Mouse (Mus musculus) limb, embryonic 11.5 days (tissue): Measurements from ENCODE around the gene Anapc11. TPM values are rescaled to one million over a fixed set of nuclear protein-coding genes. Genes with fewer than 3 reads are reported as not detected.

Source experiments
- ATAC-seq: fragments of 200-750 bp; cut with Nextera tagmentation; 2 replicates; pipeline ENCODE4 v1.8.0; 2017; ENCODE audit warnings: low read depth; ENCODE audit not compliant: insufficient number of reproducible peaks, low FRiP score, low TSS enrichment
- DNase-seq: peaks from one replicate; pipeline ENCODE4 v3.0.0-alpha.2; 2015; ENCODE audit warnings: low spot score
- H3K27ac ChIP-seq: fragments of 300-500 bp; sonication (generic); replicated peaks from 2 replicates; pipeline ENCODE4 v1.5.1; 2014; ENCODE audit warnings: low read depth, mild to moderate bottlenecking, low read length
- H3K27me3 ChIP-seq: fragments of 300-500 bp; sonication (generic); 2 replicates; pipeline ENCODE4 v1.6.1; 2014; ENCODE audit warnings: mild to moderate bottlenecking, low read length, mixed read lengths; ENCODE audit not compliant: control insufficient read depth, insufficient read depth
- H3K36me3 ChIP-seq: fragments of 300-500 bp; sonication (generic); 2 replicates; pipeline ENCODE4 v1.6.1; 2014; ENCODE audit warnings: mild to moderate bottlenecking, low read length, moderate library complexity, mixed read lengths; ENCODE audit not compliant: control insufficient read depth, insufficient read depth
- H3K4me1 ChIP-seq: fragments of 300-500 bp; sonication (generic); 2 replicates; pipeline ENCODE4 v1.6.1; 2014; ENCODE audit warnings: low read length, mixed read lengths; ENCODE audit not compliant: control insufficient read depth, insufficient read depth
- H3K4me2 ChIP-seq: fragments of 300-500 bp; sonication (generic); 2 replicates; pipeline ENCODE4 v1.6.1; 2014; ENCODE audit warnings: low read depth, mild to moderate bottlenecking, moderate library complexity; ENCODE audit not compliant: severe bottlenecking
- H3K4me3 ChIP-seq: fragments of 300-500 bp; sonication (generic); 2 replicates; pipeline ENCODE4 v1.5.1; 2014; ENCODE audit warnings: low read depth, low read length
- H3K9ac ChIP-seq: fragments of 300-500 bp; sonication (generic); 2 replicates; pipeline ENCODE4 v1.6.1; 2014; ENCODE audit warnings: mild to moderate bottlenecking, low read length
- H3K9me3 ChIP-seq: fragments of 300-500 bp; sonication (generic); 2 replicates; pipeline ENCODE4 v1.6.1; 2016; ENCODE audit warnings: low read length; ENCODE audit not compliant: control insufficient read depth
- WGBS: fragments of 180-500 bp; shearing (Covaris S2); extraction: QIAGEN DNeasy Blood & Tissue Kit; methylation state at CpG from one replicate; pipeline ENCODE4 v1.1.7; 2014; 5-methylcytosine and 5-hydroxymethylcytosine counted together
- polyA plus RNA-seq: library from polyadenylated mRNA; unstranded; fragments of >200 nt; fragmentation: Nextera tagmentation; extraction: Ambion mirVana; gene quantifications from 2 replicates; pipeline ENCODE4 v1.2.1, GENCODE M21; 2014

Gene Anapc11
- polyA plus RNA-seq, 1 experiment from 2014 or later = 223 TPM

GRCm38 (mm10) chr11:120572417-120572751, 25.8 kb upstream of the Anapc11 start:
- WGBS = 0% methylated on average over 22 of the region's 24 CpGs
- Histone ChIP-seq H3K4me1 (0 out of 2 replicates have a peak, but pooled peaks cover 4% of the 10 kb centered on the region), H3K9me3 (no peaks in the 10 kb centered on the region), H3K4me2 (peak overlapping the region; percentile 81), H3K4me3 (peak overlapping the region; percentile 97), H3K27me3 (no peaks in the 10 kb centered on the region), H3K36me3 (peaks cover 35% of the 10 kb centered on the region), H3K9ac (peak overlapping the region; percentile 94), H3K27ac (peak overlapping the region; percentile 85; the same call in 1 of the 2 replicates)
- ATAC-seq (peak; percentile 6; the same call in 1 of the 2 replicates), DNase-seq (peak; percentile 46)

GRCm38 (mm10) chr11:120572752-120573584, 25.3 kb upstream of the Anapc11 start, which contains the start of gene P4hb:
Gene P4hb, minus strand, starts transcription at chr11:120573253.
- H3K36me3 ChIP-seq = peaks cover 35% of the 10 kb centered on the region

GRCm38 (mm10) chr11:120573585-120574277, 24.5 kb upstream of the Anapc11 start:
- 1% methylated on average over 23 of the region's 23 CpGs for WGBS
- Histone ChIP-seq H3K4me1 (0 out of 2 replicates have a peak, but pooled peaks cover 4% of the 10 kb centered on the region), H3K4me3 (peak overlapping the region; percentile 97), H3K36me3 (peaks cover 35% of the 10 kb centered on the region), H3K4me2 (peak overlapping the region; percentile 68), H3K9ac (peak overlapping the region; percentile 94), H3K9me3 (no peaks in the 10 kb centered on the region), H3K27me3 (no peaks in the 10 kb centered on the region), H3K27ac (peak overlapping the region; percentile 85)
- ATAC-seq (no peak; the same call in 1 of the 2 replicates), DNase-seq (no peak)

More at GRCm38 (mm10) chr11:120572752-120573584, 25.3 kb upstream of the Anapc11 start, which contains the start of gene P4hb:
- Histone ChIP-seq H3K9ac (peak within 1 kb of the TSS; percentile 94), H3K4me2 (peak within 1 kb of the TSS; percentile 81), H3K4me1 (0 out of 2 replicates have a peak, but pooled peaks cover 4% of the 10 kb centered on the region), H3K27me3 (no peaks in the 10 kb centered on the region), H3K27ac (peak within 1 kb of the TSS; percentile 85), H3K4me3 (peak within 1 kb of the TSS; percentile 97), H3K9me3 (no peaks in the 10 kb centered on the region)
- under 1% methylated on average over 92 of the region's 94 CpGs for WGBS
- peak; percentile 96 for ATAC-seq
- DNase-seq = peak; percentile 99

GRCm38 (mm10) chr11:120574278-120574600, 24.0 kb upstream of the Anapc11 start:
- WGBS = 45% methylated on average over 5 of the region's 5 CpGs
- DNase-seq (no peak), ATAC-seq (no peak)
- Histone ChIP-seq H3K9me3 (no peaks in the 10 kb centered on the region), H3K4me2 (peak overlapping the region; percentile 68), H3K27me3 (no peaks in the 10 kb centered on the region), H3K4me3 (peak overlapping the region; percentile 97), H3K27ac (no peak overlapping the region), H3K36me3 (peaks cover 40% of the 10 kb centered on the region), H3K4me1 (0 out of 2 replicates have a peak, but pooled peaks cover 6% of the 10 kb centered on the region), H3K9ac (peak overlapping the region; percentile 5; the same call in 1 of the 2 replicates)

- Histone ChIP-seq H3K4me2 (no peak overlapping the region), H3K27me3 (no peaks in the 10 kb centered on the region), H3K4me1 (peaks cover 13% of the 10 kb centered on the region), H3K9me3 (no peaks in the 10 kb centered on the region), H3K36me3 (peaks cover 39% of the 10 kb centered on the region), H3K4me3 (no peak overlapping the region), H3K9ac (no peak overlapping the region), H3K27ac (no peak overlapping the region)
- DNase-seq (no peak), ATAC-seq (no peak)
- 90% methylated on average over 2 of the region's 2 CpGs for WGBS
These were observed 23.2 kb upstream of the Anapc11 start for GRCm38 (mm10) chr11:120575046-120575445.

- DNase-seq = no peak
- no peaks in the 10 kb centered on the region for H3K9me3 ChIP-seq
- H3K4me2 ChIP-seq = no peak overlapping the region
- peaks cover 16% of the 10 kb centered on the region for H3K4me1 ChIP-seq
- ATAC-seq = no peak
- no peak overlapping the region for H3K9ac ChIP-seq
- H3K27ac ChIP-seq = no peak overlapping the region
- H3K27me3 ChIP-seq = no peaks in the 10 kb centered on the region
- no peak overlapping the region for H3K4me3 ChIP-seq
- H3K36me3 ChIP-seq = peaks cover 31% of the 10 kb centered on the region
These were observed 22.3 kb upstream of the Anapc11 start for GRCm38 (mm10) chr11:120575940-120576339.

- WGBS = 87% methylated on average over 3 of the region's 3 CpGs
These were observed 21.7 kb upstream of the Anapc11 start for GRCm38 (mm10) chr11:120576365-120576981.

More at GRCm38 (mm10) chr11:120576365-120576981, 21.7 kb upstream of the Anapc11 start:
- Histone ChIP-seq H3K27ac (no peak overlapping the region), H3K27me3 (no peaks in the 10 kb centered on the region), H3K36me3 (peaks cover 26% of the 10 kb centered on the region), H3K9ac (no peak overlapping the region), H3K4me3 (no peak overlapping the region), H3K9me3 (no peaks in the 10 kb centered on the region), H3K4me1 (peaks cover 12% of the 10 kb centered on the region), H3K4me2 (no peak overlapping the region)
- ATAC-seq (no peak), DNase-seq (no peak)
